Mouse (Mus musculus): ENCODE results near the gene Ercc6l. TPM values are rescaled to one million over a fixed set of nuclear protein-coding genes. Genes with fewer than 3 reads are reported as not detected.

The Ercc6l gene
- polyA plus RNA-seq, 1 experiment: 4.9 TPM

- Histone ChIP-seq H3K4me1 (ENCODE audit: control insufficient read depth, insufficient read depth, low read length) (no peaks in the 10 kb centered on the region; the same call in 1 of the 2 replicates), H3K27ac (ENCODE audit: control insufficient read depth, insufficient read depth, low read depth, low read length, poor library complexity) (no peak overlapping the region), H3K4me3 (replicated peaks; ENCODE audit: control insufficient read depth, low read depth, low read length) (no peak overlapping the region)
- TF ChIP-seq POLR2A (IDR thresholded peaks at IDR 0.05; ENCODE audit: borderline replicate concordance, control insufficient read depth, low read depth, low read length) (no peak), CTCF (IDR thresholded peaks at IDR 0.05; ENCODE audit: control insufficient read depth, insufficient read depth, low read length) (no peak)
- WGBS: 30% methylated on average over 7 of the region's 7 CpGs
Observed at GRCm38 (mm10) chrX:102094381-102094904, 62.4 kb downstream of the Ercc6l start.

Other genes with a start within 250 kb of the Ercc6l start
- 2.3 and 4.2 TPM in 2 replicates for gene Rtl5, start 85.8 kb downstream of the Ercc6l start, polyA plus RNA-seq (2011; ENCODE audit: insufficient read depth, insufficient read length, low replicate concordance, missing spikeins)
- gene Pin4, start 37.6 kb downstream of the Ercc6l start, polyA plus RNA-seq (2011; ENCODE audit: insufficient read depth, insufficient read length, low replicate concordance, missing spikeins): 22.4 and 31.1 TPM in 2 replicates
- 1,000 and 1,371 TPM in 2 replicates for gene Rps4x, start 32.3 kb upstream of the Ercc6l start, polyA plus RNA-seq (2011; ENCODE audit: insufficient read depth, insufficient read length, low replicate concordance, missing spikeins)
- not detected in 2 replicates for gene Cited1, start 95.1 kb upstream of the Ercc6l start, polyA plus RNA-seq (2011; ENCODE audit: insufficient read depth, insufficient read length, low replicate concordance, missing spikeins)

Data from bone marrow, adult 2 months (tissue).